Mouse (Mus musculus) erythroid progenitor cell, adult 5-6 weeks (primary cell): ENCODE data around the gene Kdm3a. TPM values are rescaled to one million over a fixed set of nuclear protein-coding genes. Genes with fewer than 3 reads are reported as not detected.
A peak's percentile ranks its signal among the peaks of the same experiment; 100 is the strongest.

Experiments used
- ATAC-seq: replicated peaks from 2 replicates; pipeline ENCODE4 v1.8.0; 2016; ENCODE audit warnings: moderate number of reproducible peaks, mild to moderate bottlenecking, moderate TSS enrichment, inconsistent platforms; ENCODE audit not compliant: poor library complexity, low FRiP score, severe bottlenecking
- total RNA-seq, 2 experiments: library from RNA; stranded (forward) in 1 of 2; stranded (reverse) in 1 of 2; fragments of 150-400 nt in 1 of 2; fragments of 186-747, 209-891 nt in 1 of 2; gene quantifications; 2 replicates each; pipeline versions ENCODE4 v1.2.3 to v1.2.4; 2015 to 2017; ENCODE audit warnings: low replicate concordance in 2 of 2

Gene Kdm3a
- total RNA-seq (2015; ENCODE audit: low replicate concordance) (40.2 and 46.9 TPM in 2 replicates), total RNA-seq (2017; ENCODE audit: low replicate concordance) (39.4 and 67.0 TPM in 2 replicates)

- ATAC-seq = peak; percentile 91
These were observed at the start of gene Kdm3a for GRCm38 (mm10) chr6:71632829-71633662. Kdm3a (minus strand) TSS chr6:71632990.

DNA sequence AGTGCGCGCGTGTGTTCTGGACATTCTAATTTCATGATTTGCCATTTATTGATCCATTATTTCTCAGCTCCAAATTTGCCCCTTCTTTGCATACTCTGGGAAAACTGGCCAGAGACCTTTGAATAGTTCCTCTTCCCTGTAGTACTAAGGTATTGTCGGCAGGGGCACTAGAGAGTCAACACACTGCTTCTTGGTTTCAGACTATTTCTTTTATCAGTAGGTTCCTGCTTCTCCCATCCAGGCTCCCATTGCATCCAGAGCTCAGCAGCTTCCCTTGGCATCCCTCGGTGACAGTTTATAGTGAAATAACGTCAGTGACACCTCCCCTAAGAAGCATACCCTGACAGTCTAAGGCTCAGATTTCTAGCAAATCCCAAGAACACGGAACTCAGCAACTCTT lies 46.1 kb upstream of the Kdm3a start:
- ATAC-seq = peak; percentile 63; the same call in 1 of the 2 replicates

- ATAC-seq = no peak
These were observed 40.4 kb upstream of the Kdm3a start for GRCm38 (mm10) chr6:71673166-71673565.

- ATAC-seq = no peak
These were observed 31.7 kb upstream of the Kdm3a start for GRCm38 (mm10) chr6:71664511-71664910.

DNA sequence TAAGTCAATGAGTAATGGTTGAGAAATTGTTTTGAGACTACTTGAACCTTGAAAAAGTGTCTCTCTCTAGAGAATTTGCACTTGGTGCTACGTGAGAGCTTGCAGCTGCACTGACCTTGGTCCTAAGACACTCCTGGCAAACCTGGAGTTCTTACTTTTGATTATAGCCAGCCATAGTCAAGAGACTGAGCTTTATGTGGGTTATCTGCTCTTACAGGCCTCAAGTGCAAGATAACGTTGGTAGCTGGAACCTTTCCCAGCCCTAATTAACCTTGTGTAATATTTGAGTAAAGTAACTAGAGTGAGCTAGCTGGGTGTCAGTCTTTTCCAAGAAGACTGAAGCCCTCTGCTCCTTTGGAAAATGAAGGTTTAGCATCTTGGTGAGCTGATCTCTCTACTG lies 25.5 kb upstream of the Kdm3a start:
- no peak for ATAC-seq

- ATAC-seq = no peak
These were observed 23.0 kb upstream of the Kdm3a start for GRCm38 (mm10) chr6:71655835-71656234.

DNA sequence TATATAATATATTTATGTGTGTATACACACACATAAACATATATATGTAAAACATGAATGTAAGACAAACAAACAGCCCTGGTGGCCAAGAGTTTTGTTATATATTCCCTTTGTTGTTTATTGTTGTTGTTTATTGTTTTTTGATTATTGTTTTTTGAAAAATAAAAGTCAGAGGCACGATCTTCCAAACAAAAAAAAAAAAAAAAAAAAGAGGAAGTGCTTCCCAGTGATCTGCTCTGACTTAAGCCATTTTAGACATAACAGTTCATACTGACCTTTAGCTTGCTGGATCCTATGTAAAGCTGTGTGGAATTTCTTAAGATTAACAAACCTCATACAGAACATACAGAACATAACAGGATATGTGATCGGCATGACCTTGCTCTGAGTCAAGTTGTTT lies 19.1 kb upstream of the Kdm3a start:
- ATAC-seq = no peak

- ATAC-seq = no peak
These were observed 333 bp downstream of the Kdm3a start for GRCm38 (mm10) chr6:71632486-71632828.

- peak; percentile 16; the same call in 1 of the 2 replicates for ATAC-seq
These were observed 906 bp downstream of the Kdm3a start for GRCm38 (mm10) chr6:71631706-71632461.

DNA sequence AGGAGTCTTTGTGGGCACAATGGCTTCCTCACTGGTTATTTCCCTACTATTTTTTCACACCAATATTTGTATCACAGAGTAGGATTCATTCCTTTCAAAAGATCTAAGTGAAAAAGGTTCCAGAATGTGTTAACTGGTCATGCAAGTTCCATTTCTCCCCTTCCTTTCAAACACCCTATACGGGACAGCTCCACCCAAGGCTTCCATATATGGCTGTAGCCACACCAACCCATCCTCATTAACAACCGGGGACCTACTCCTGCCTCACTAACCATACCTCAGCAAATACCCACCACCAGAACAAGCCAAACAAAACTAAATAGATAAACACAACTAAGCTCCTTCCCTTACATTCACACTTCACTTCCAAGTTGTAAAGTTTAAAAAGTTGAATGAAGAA lies 1.6 kb downstream of the Kdm3a start:
- ATAC-seq = no peak

- no peak for ATAC-seq
These were observed 5.5 kb downstream of the Kdm3a start for GRCm38 (mm10) chr6:71627325-71627724.

DNA sequence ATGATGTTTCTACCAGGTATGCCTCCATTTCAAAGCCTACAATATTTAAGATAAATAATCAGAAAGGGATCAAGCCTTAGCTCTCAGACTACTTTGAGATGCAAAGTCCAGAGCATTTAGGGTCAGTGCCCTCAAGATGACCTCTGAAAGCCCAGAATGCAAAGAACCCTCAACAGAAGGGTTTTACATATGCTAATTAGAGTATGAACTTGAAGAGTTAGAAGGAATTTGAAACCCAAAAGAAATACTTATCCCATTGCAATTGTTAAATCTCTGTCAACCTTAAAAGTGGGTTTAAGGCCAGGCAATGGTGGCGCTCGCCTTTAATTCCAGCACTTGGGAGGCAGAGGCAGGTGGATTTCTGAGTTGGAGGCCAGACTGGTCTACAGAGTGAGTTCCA lies 6.8 kb downstream of the Kdm3a start:
- ATAC-seq = no peak

GRCm38 (mm10) chr6:71624723-71625122 lies 8.1 kb downstream of the Kdm3a start:
- ATAC-seq = no peak

- ATAC-seq = no peak
These were observed 10.8 kb downstream of the Kdm3a start for GRCm38 (mm10) chr6:71621981-71622380.

DNA sequence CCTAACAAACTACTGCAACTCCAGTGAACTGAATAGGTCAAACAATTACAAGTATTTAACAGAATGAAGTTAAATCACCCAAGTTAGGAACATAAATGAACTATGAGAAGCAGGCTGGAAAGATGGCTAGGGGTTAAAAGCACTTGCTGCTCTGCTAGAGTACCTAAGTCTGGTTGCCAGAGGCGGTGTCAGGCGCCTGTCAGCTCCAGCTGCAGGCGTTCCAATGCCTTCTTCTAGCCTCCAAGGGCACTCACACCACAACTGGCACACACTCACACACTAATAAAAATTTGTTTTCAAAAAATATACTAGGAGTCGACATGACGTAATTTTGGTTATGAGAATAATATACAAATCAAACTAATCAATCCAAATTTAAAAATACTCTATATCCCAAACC lies 11.2 kb downstream of the Kdm3a start:
- no peak for ATAC-seq

GRCm38 (mm10) chr6:71616959-71617358 lies 15.8 kb downstream of the Kdm3a start:
- no peak for ATAC-seq

- ATAC-seq = no peak
These were observed 19.6 kb downstream of the Kdm3a start for GRCm38 (mm10) chr6:71613225-71613624.

- ATAC-seq = peak; percentile 93
These were observed 22.8 kb downstream of the Kdm3a start for GRCm38 (mm10) chr6:71609968-71610367.

DNA sequence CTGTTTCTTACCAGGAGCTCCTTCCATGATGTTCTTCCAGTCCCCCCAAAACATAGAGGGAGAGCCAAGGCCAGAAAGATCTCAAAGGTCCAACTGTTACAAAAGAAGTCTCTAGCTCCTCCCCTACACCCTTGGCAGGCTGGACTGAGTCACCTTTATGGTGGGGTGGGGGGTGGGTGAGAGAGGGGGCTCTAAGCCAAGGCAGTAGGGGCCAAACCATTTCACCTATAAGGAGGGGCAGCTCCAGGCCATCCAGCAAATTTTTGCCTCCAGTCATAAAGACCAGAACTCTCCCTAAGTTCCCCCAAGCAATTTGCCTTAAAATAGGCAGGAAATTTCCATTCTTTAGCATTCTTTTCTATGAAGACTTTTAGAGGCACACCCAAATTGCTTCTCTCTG lies 23.8 kb downstream of the Kdm3a start:
- 0 out of 2 replicates have a peak, but pooled peaks have one; percentile 39 for ATAC-seq

DNA sequence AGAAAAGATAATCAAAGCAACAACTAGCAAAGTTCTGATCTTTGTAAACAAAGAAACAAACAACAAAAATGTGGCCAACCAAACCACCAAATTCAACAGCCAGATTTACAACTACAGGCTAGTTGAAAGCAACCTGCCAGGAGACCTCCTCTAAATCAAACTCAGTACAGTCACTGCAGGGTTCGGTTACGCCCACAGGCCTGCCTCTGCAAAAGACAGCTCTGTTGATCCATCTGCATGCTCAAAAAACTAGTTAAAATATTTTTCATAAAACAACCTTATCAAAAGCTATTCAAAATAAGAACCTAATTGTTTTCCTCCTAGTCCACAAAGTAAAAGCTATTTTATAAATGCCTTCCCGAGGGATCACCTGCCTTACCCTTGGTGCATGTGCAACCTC lies 25.0 kb downstream of the Kdm3a start:
- ATAC-seq = no peak

DNA sequence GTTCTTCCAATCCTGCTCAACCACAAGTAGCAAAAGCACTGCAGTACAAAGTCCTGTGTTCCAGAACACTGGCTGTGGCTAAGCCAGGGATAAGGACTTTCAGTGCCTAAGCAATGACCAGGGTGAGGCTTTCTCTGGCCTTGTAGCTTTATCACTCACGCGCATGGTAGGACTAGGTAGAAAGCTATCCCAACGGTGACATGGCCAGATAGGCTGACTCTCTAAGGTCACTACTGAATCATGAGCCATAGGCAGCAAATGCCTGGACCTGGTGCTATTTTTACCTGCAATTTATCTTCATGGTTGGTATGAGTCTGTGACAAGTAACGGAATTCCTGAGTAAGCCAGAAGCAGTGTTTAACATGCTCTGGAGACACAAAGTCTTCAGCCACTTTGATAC lies 42.6 kb downstream of the Kdm3a start:
- ATAC-seq = no peak
